Mouse (Mus musculus): ENCODE results near the gene Nfkbiz. TPM values are rescaled to one million over a fixed set of nuclear protein-coding genes. Genes with fewer than 3 reads are reported as not detected.

Gene Nfkbiz
- polyA plus RNA-seq, 2 experiments = 1.7 to 2.4 TPM

GRCm38 (mm10) chr16:55809779-55810514 lies 28.8 kb downstream of the Nfkbiz start:
- Histone ChIP-seq H3K36me3 (replicated peaks; ENCODE audit: control insufficient read depth, insufficient read depth, low read depth) (no peaks in the 10 kb centered on the region; the same call in 1 of the 2 replicates), H3K27me3 (ENCODE audit: control insufficient read depth, insufficient read depth, low read length) (no peaks in the 10 kb centered on the region), H3K4me1 (replicated peaks; ENCODE audit: control insufficient read depth in 2 of 2, insufficient read depth in 2 of 2, low read length in 1 of 2) (no peaks in the 10 kb centered on the region; a peak in 1 of 4 replicates), H3K4me3 (ENCODE audit: insufficient read depth in 1 of 2, low read depth in 2 of 2, low read length in 2 of 2) (no peak overlapping the region), H3K4me2 (ENCODE audit: low read depth) (no peak overlapping the region), H3K27ac (no peak overlapping the region), H3K9ac (replicated peaks) (no peak overlapping the region), H3K9me3 (ENCODE audit: control insufficient read depth, low read length) (no peaks in the 10 kb centered on the region)
- no peak for ATAC-seq (ENCODE audit: insufficient read depth)
- TF ChIP-seq EP300 (IDR thresholded peaks at IDR 0.05; ENCODE audit: low read depth) (no peak), CTCF (IDR thresholded peaks at IDR 0.05; ENCODE audit: low read depth) (no peak)
- WGBS (ENCODE audit: insufficient replicate concordance) = 72% methylated on average over 9 of the region's 9 CpGs
- DNase-seq (ENCODE audit: low read depth in 3 of 3, low spot score in 3 of 3) = no peak

- ATAC-seq (ENCODE audit: insufficient read depth) (no peak), DNase-seq (ENCODE audit: low read depth in 3 of 3, low spot score in 3 of 3) (no peak)
- TF ChIP-seq EP300 (IDR thresholded peaks at IDR 0.05; ENCODE audit: low read depth) (no peak), CTCF (IDR thresholded peaks at IDR 0.05; ENCODE audit: low read depth) (no peak)
- 73% methylated on average over 6 of the region's 6 CpGs for WGBS (ENCODE audit: insufficient replicate concordance)
- H3K4me3 ChIP-seq (ENCODE audit: insufficient read depth in 1 of 2, low read depth in 2 of 2, low read length in 2 of 2) = no peak overlapping the region
- no peak overlapping the region for H3K27ac ChIP-seq
- H3K9ac ChIP-seq (replicated peaks) = no peak overlapping the region
- H3K9me3 ChIP-seq (ENCODE audit: control insufficient read depth, low read length) = no peaks in the 10 kb centered on the region
- H3K4me1 ChIP-seq (replicated peaks; ENCODE audit: control insufficient read depth in 2 of 2, insufficient read depth in 2 of 2, low read length in 1 of 2) = no peaks in the 10 kb centered on the region; a peak in 1 of 4 replicates
- no peaks in the 10 kb centered on the region for H3K27me3 ChIP-seq (ENCODE audit: control insufficient read depth, insufficient read depth, low read length)
- no peaks in the 10 kb centered on the region; the same call in 1 of the 2 replicates for H3K36me3 ChIP-seq (replicated peaks; ENCODE audit: control insufficient read depth, insufficient read depth, low read depth)
- H3K4me2 ChIP-seq (ENCODE audit: low read depth) = no peak overlapping the region
Measured at GRCm38 (mm10) chr16:55809345-55809744, 29.4 kb downstream of the Nfkbiz start.

- Histone ChIP-seq H3K27ac (no peak overlapping the region), H3K4me3 (ENCODE audit: insufficient read depth in 1 of 2, low read depth in 2 of 2, low read length in 2 of 2) (no peak overlapping the region), H3K4me1 (replicated peaks; ENCODE audit: control insufficient read depth in 2 of 2, insufficient read depth in 2 of 2, low read length in 1 of 2) (no peaks in the 10 kb centered on the region; a peak in 1 of 4 replicates), H3K4me2 (ENCODE audit: low read depth) (no peak overlapping the region), H3K9ac (replicated peaks) (no peak overlapping the region), H3K36me3 (replicated peaks; ENCODE audit: control insufficient read depth, insufficient read depth, low read depth) (no peaks in the 10 kb centered on the region), H3K27me3 (ENCODE audit: control insufficient read depth, insufficient read depth, low read length) (no peaks in the 10 kb centered on the region), H3K9me3 (ENCODE audit: control insufficient read depth, low read length) (no peaks in the 10 kb centered on the region)
- DNase-seq (ENCODE audit: low read depth in 3 of 3, low spot score in 3 of 3) (no peak), ATAC-seq (ENCODE audit: insufficient read depth) (no peak)
- 23% methylated on average over 6 of the region's 6 CpGs for WGBS (ENCODE audit: insufficient replicate concordance)
- TF ChIP-seq CTCF (IDR thresholded peaks at IDR 0.05; ENCODE audit: low read depth) (no peak), EP300 (IDR thresholded peaks at IDR 0.05; ENCODE audit: low read depth) (no peak)
Measured at GRCm38 (mm10) chr16:55807505-55807932, 31.2 kb downstream of the Nfkbiz start.

- ATAC-seq (ENCODE audit: insufficient read depth) (no peak), DNase-seq (ENCODE audit: low read depth in 3 of 3, low spot score in 3 of 3) (no peak)
- no peaks in the 10 kb centered on the region for H3K36me3 ChIP-seq (replicated peaks; ENCODE audit: control insufficient read depth, insufficient read depth, low read depth)
- H3K4me2 ChIP-seq (ENCODE audit: low read depth) = no peak overlapping the region
- WGBS (ENCODE audit: insufficient replicate concordance) = 32% methylated on average over 1 of the region's 1 CpGs
- H3K4me3 ChIP-seq (ENCODE audit: insufficient read depth in 1 of 2, low read depth in 2 of 2, low read length in 2 of 2) = no peak overlapping the region
- no peak overlapping the region for H3K27ac ChIP-seq
- TF ChIP-seq CTCF (IDR thresholded peaks at IDR 0.05; ENCODE audit: low read depth) (no peak), EP300 (IDR thresholded peaks at IDR 0.05; ENCODE audit: low read depth) (no peak)
- no peaks in the 10 kb centered on the region for H3K27me3 ChIP-seq (ENCODE audit: control insufficient read depth, insufficient read depth, low read length)
- no peaks in the 10 kb centered on the region; a peak in 1 of 4 replicates for H3K4me1 ChIP-seq (replicated peaks; ENCODE audit: control insufficient read depth in 2 of 2, insufficient read depth in 2 of 2, low read length in 1 of 2)
- H3K9ac ChIP-seq (replicated peaks) = no peak overlapping the region
- no peaks in the 10 kb centered on the region for H3K9me3 ChIP-seq (ENCODE audit: control insufficient read depth, low read length)
Measured at GRCm38 (mm10) chr16:55804799-55805198, 33.9 kb downstream of the Nfkbiz start.

- Histone ChIP-seq H3K4me3 (ENCODE audit: insufficient read depth in 1 of 2, low read depth in 2 of 2, low read length in 2 of 2) (no peak overlapping the region), H3K36me3 (replicated peaks; ENCODE audit: control insufficient read depth, insufficient read depth, low read depth) (no peaks in the 10 kb centered on the region), H3K9ac (replicated peaks) (no peak overlapping the region), H3K27me3 (ENCODE audit: control insufficient read depth, insufficient read depth, low read length) (no peaks in the 10 kb centered on the region), H3K9me3 (ENCODE audit: control insufficient read depth, low read length) (no peaks in the 10 kb centered on the region), H3K27ac (no peak overlapping the region), H3K4me1 (replicated peaks; ENCODE audit: control insufficient read depth in 2 of 2, insufficient read depth in 2 of 2, low read length in 1 of 2) (no peaks in the 10 kb centered on the region), H3K4me2 (ENCODE audit: low read depth) (no peak overlapping the region)
- WGBS (ENCODE audit: insufficient replicate concordance) = 16% methylated on average over 1 of the region's 1 CpGs
- ATAC-seq (ENCODE audit: insufficient read depth) (no peak), DNase-seq (ENCODE audit: low read depth in 3 of 3, low spot score in 3 of 3) (no peak)
- no peak for TF ChIP-seq CTCF (IDR thresholded peaks at IDR 0.05; ENCODE audit: low read depth)
- no peak for TF ChIP-seq EP300 (IDR thresholded peaks at IDR 0.05; ENCODE audit: low read depth)
Measured at GRCm38 (mm10) chr16:55801629-55802028, 37.1 kb downstream of the Nfkbiz start.

Data from liver, embryonic 14.5 days (tissue).